In genomic region chr12:17386896-17387295, GRCm38 (mm10) we compare ENCODE assay signal across 17 mouse cellular contexts. TPM values are rescaled to one million over a fixed set of nuclear protein-coding genes. Genes with fewer than 3 reads are reported as not detected.
"Had no signal": no experiment of that assay in that cellular context is flagged by ENCODE, and none has a peak within 500 bp of the region (broad histone marks: within the 10 kb centered on the region; RNA-seq: fewer than 3 reads in every experiment).

No protein-coding gene starts in this region.

- DNase-seq: kidney, adult 8-10 months; kidney, postnatal 25 days; lung, adult 18-20 months; lung, postnatal 10 days; lung, postnatal 4 days; right cerebral cortex, postnatal 14 days; thymus, adult 2 months; thymus, postnatal 25 days had no signal

- H3K4me3 ChIP-seq: limb, embryonic 12.5 days; megakaryocyte, embryonic 14.5 days; midbrain, embryonic 12.5 days had no signal

- H3K27me3 ChIP-seq: limb, embryonic 12.5 days; megakaryocyte, embryonic 14.5 days; midbrain, embryonic 12.5 days had no signal

- H3K9ac ChIP-seq: limb, embryonic 12.5 days; liver, embryonic 14.5 days; midbrain, embryonic 12.5 days had no signal

- H3K4me1 ChIP-seq: limb, embryonic 12.5 days; midbrain, embryonic 12.5 days had no signal

- H3K4me2 ChIP-seq: limb, embryonic 12.5 days; midbrain, embryonic 12.5 days had no signal

- H3K9me3 ChIP-seq: limb, embryonic 12.5 days; megakaryocyte, embryonic 14.5 days; midbrain, embryonic 12.5 days had no signal

- H3K27ac ChIP-seq: limb, embryonic 12.5 days; liver, embryonic 14.5 days; midbrain, embryonic 12.5 days had no signal

- ATAC-seq: intestine, postnatal 0 days; midbrain, embryonic 16.5 days had no signal

RNA-seq across cellular contexts. Expression of gene Atp6v1c2, which starts 57.7 kb away (rescaled TPM):
- total RNA-seq: liver, adult 2 months had no signal
- polyA plus RNA-seq: intestine, postnatal 0 days; liver, adult 2 months; spleen, adult 2 months; urinary bladder, adult 2 months had no signal
